Mouse (Mus musculus) CH12.LX (cell line): Measurements from ENCODE around the gene Ehd3.

Experiments used
- CTCF ChIP-seq, 2 experiments: IDR thresholded peaks in 1 of 2; conservative IDR thresholded peaks in 1 of 2; 2 replicates each; pipeline ENCODE4 v1.5.1; 2011 to 2012; ENCODE audit warnings: low read depth in 2 of 2, low read length in 2 of 2, improper control_type of control experiment in 1 of 2, inconsistent platforms in 1 of 2, mild to moderate bottlenecking in 1 of 2, moderate library complexity in 1 of 2
- E2F4 ChIP-seq: IDR thresholded peaks from 2 replicates; pipeline ENCODE4 v1.6.1; 2011; ENCODE audit warnings: low read depth, low read length, improper control_type of control experiment; ENCODE audit not compliant: insufficient replicate concordance
- EP300 ChIP-seq: IDR thresholded peaks from 2 replicates; pipeline ENCODE4 v1.6.1; 2011; ENCODE audit warnings: low read length, improper control_type of control experiment
- MAFK ChIP-seq: IDR thresholded peaks from 2 replicates; pipeline ENCODE4 v1.6.1; 2011; ENCODE audit warnings: low read length, improper control_type of control experiment; ENCODE audit not compliant: insufficient replicate concordance
- MAX ChIP-seq: IDR thresholded peaks from 2 replicates; pipeline ENCODE4 v1.6.1; 2011; ENCODE audit warnings: low read length, improper control_type of control experiment
- TCF12 ChIP-seq: IDR thresholded peaks from 2 replicates; pipeline ENCODE4 v1.6.1; 2014; ENCODE audit warnings: low read depth, mild to moderate bottlenecking, inconsistent platforms, low read length, improper control_type of control experiment
- ZKSCAN1 ChIP-seq: IDR thresholded peaks from 2 replicates; pipeline ENCODE4 v1.6.1; 2012; ENCODE audit warnings: low read depth, inconsistent platforms, low read length, improper control_type of control experiment, borderline replicate concordance

- TF ChIP-seq CTCF (conservative IDR thresholded peaks at IDR 0.05 in 1 of 2, IDR thresholded peaks at IDR 0.05 in 1 of 2; ENCODE audit: low read depth in 2 of 2, low read length in 2 of 2) (no peak), EP300 (no peak), MAFK (no peak), MAX (no peak), ZKSCAN1 (no peak), TCF12 (no peak), E2F4 (no peak)
Measured at GRCm38 (mm10) chr17:73830511-73830910, 26.6 kb downstream of the Ehd3 start.
